Mouse (Mus musculus): ENCODE measurements at regions not wholly inside any gene's neighbourhood (a gene's known extent, or its start where the extent isn't known, plus 50 kb on each side); places are given as distances from the start of the nearest gene placed in this dataset.

DNA sequence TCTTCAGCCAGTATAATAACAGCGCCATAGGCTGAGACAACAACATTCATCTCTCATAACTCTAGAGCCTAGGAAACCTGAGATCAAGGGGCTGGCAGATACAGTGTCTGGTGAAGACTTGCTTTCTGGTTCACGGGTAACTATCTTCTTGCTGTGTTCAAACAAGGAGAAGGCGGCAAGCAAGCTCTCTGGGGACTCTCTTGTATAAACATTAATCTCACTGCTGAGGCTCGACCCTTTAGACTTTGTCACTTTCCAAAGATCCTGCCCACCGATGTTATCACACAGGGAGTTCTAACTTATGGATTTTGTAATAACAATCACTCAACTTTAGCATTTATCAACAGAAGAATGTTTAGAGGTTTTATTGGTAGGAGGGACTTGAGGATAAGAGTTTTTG, 233.6 kb upstream of the Fam160b2 start:
- TF ChIP-seq CTCF (IDR thresholded peaks at IDR 0.05): no peak
- TF ChIP-seq EP300 (IDR thresholded peaks at IDR 0.05; ENCODE audit: insufficient read depth, low read depth, low read length): no peak
